Mouse (Mus musculus) kidney, embryonic 16.5 days (tissue): ENCODE data around the gene Gnai2. TPM values are rescaled to one million over a fixed set of nuclear protein-coding genes. Genes with fewer than 3 reads are reported as not detected.

Experiments
- ATAC-seq: fragments of 200-750 bp; cut with Nextera tagmentation; 2 replicates; pipeline ENCODE4 v1.8.0; 2017; ENCODE audit warnings: moderate TSS enrichment; ENCODE audit not compliant: low FRiP score, low TSS enrichment
- H3K27ac ChIP-seq: fragments of 300-500 bp; sonication (generic); 2 replicates; pipeline ENCODE4 v1.5.1; 2014; ENCODE audit warnings: low read length
- H3K27me3 ChIP-seq: fragments of 300-500 bp; sonication (generic); 2 replicates; pipeline ENCODE4 v1.6.1; 2014; ENCODE audit warnings: low read length, control low read depth, mixed read lengths; ENCODE audit not compliant: insufficient read depth
- H3K36me3 ChIP-seq: fragments of 300-500 bp; sonication (generic); 2 replicates; pipeline ENCODE4 v1.6.1; 2014; ENCODE audit warnings: low read length, control low read depth, mixed read lengths; ENCODE audit not compliant: insufficient read depth
- H3K4me1 ChIP-seq: fragments of 300-500 bp; sonication (generic); 2 replicates; pipeline ENCODE4 v1.6.1; 2014; ENCODE audit warnings: low read length, control low read depth, mixed read lengths; ENCODE audit not compliant: insufficient read depth
- H3K4me2 ChIP-seq: fragments of 300-500 bp; sonication (generic); replicated peaks from 2 replicates; pipeline ENCODE4 v1.6.1; 2014; ENCODE audit warnings: low read depth, low read length
- H3K4me3 ChIP-seq: fragments of 300-500 bp; sonication (generic); 2 replicates; pipeline ENCODE4 v1.5.1; 2014; ENCODE audit warnings: mild to moderate bottlenecking, low read length
- H3K9ac ChIP-seq: fragments of 300-500 bp; sonication (generic); replicated peaks from 2 replicates; pipeline ENCODE4 v1.6.1; 2014; ENCODE audit warnings: low read length
- H3K9me3 ChIP-seq: fragments of 300-500 bp; sonication (generic); 2 replicates; pipeline ENCODE4 v1.6.1; 2016; ENCODE audit warnings: low read length, control low read depth
- WGBS: fragments of 180-500 bp; shearing (Covaris S2); extraction: QIAGEN DNeasy Blood & Tissue Kit; methylation state at CpG from one replicate; pipeline ENCODE4 v1.1.7; 2014; 5-methylcytosine and 5-hydroxymethylcytosine counted together
- polyA plus RNA-seq: library from polyadenylated mRNA; unstranded; fragments of >200 nt; fragmentation: Nextera tagmentation; extraction: Ambion mirVana; gene quantifications from 2 replicates; pipeline ENCODE4 v1.2.1, GENCODE M21; 2015

The Gnai2 gene
- polyA plus RNA-seq, 1 experiment from 2014 or later = 447 TPM

GRCm38 (mm10) chr9:107646975-107647374 is 11.8 kb upstream of the Gnai2 start:
- ATAC-seq = no peak
- Histone ChIP-seq H3K9ac (no peak overlapping the region), H3K4me1 (peaks cover 20% of the 10 kb centered on the region), H3K36me3 (no peaks in the 10 kb centered on the region), H3K9me3 (no peaks in the 10 kb centered on the region), H3K4me2 (no peak overlapping the region), H3K27me3 (no peaks in the 10 kb centered on the region), H3K4me3 (no peak overlapping the region), H3K27ac (no peak overlapping the region)
- WGBS = 80% methylated on average over 6 of the region's 6 CpGs

- no peak overlapping the region for H3K27ac ChIP-seq
- no peak overlapping the region for H3K4me3 ChIP-seq
- peak; percentile 64 for ATAC-seq
- H3K9ac ChIP-seq = no peak overlapping the region; the same call in 1 of the 2 replicates
- peaks cover 18% of the 10 kb centered on the region for H3K4me1 ChIP-seq
- no peaks in the 10 kb centered on the region for H3K36me3 ChIP-seq
- H3K4me2 ChIP-seq = peak overlapping the region; percentile 61; the same call in 1 of the 2 replicates
- H3K9me3 ChIP-seq = no peaks in the 10 kb centered on the region
- no peaks in the 10 kb centered on the region for H3K27me3 ChIP-seq
- WGBS = 15% methylated on average over 5 of the region's 5 CpGs
Observed at GRCm38 (mm10) chr9:107645577-107645976, 10.4 kb upstream of the Gnai2 start.

DNA sequence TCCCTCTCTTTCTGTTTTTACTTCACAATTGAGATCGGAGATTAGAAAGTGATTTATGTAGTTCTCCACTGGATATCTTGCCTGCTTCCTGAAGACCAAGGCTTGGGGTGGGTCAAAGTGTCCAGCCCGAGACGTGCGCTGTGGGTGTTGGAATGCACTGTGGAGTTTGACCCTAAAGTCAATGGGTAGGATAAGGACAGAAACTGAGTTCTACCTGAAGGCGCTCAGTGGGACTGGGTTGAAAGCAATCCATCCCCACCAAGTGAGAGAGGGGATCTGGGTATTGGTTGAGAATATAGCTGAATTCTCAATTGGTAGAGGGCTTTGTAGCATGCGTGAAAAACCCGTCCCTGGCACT is 10.0 kb upstream of the Gnai2 start:
- Histone ChIP-seq H3K4me1 (peaks cover 14% of the 10 kb centered on the region), H3K9me3 (no peaks in the 10 kb centered on the region), H3K36me3 (no peaks in the 10 kb centered on the region), H3K27ac (no peak overlapping the region), H3K4me2 (peak overlapping the region; percentile 61), H3K4me3 (peak overlapping the region; percentile 40), H3K27me3 (no peaks in the 10 kb centered on the region), H3K9ac (peak overlapping the region; percentile 62)
- 31% methylated on average over 7 of the region's 7 CpGs for whole genome bisulfite sequencing
- ATAC-seq = peak; percentile 14; the same call in 1 of the 2 replicates

- H3K9ac ChIP-seq = peak overlapping the region; percentile 62
- H3K4me2 ChIP-seq = peak overlapping the region; percentile 61
- H3K9me3 ChIP-seq = no peaks in the 10 kb centered on the region
- H3K4me3 ChIP-seq = peak overlapping the region; percentile 40
- H3K4me1 ChIP-seq = peaks cover 14% of the 10 kb centered on the region
- H3K36me3 ChIP-seq = no peaks in the 10 kb centered on the region
- no peak overlapping the region; the same call in 1 of the 2 replicates for H3K27ac ChIP-seq
- 3% methylated on average over 35 of the region's 35 CpGs for WGBS
- ATAC-seq = peak; percentile 82
- H3K27me3 ChIP-seq = no peaks in the 10 kb centered on the region
Observed at GRCm38 (mm10) chr9:107644495-107645152, 9.5 kb upstream of the Gnai2 start.

GRCm38 (mm10) chr9:107643544-107644214 is 8.5 kb upstream of the Gnai2 start:
- Histone ChIP-seq H3K9ac (peak overlapping the region; percentile 62; the same call in 1 of the 2 replicates), H3K27ac (no peak overlapping the region), H3K27me3 (no peaks in the 10 kb centered on the region), H3K4me2 (peak overlapping the region; percentile 61), H3K4me3 (no peak overlapping the region; the same call in 1 of the 2 replicates), H3K4me1 (peaks cover 14% of the 10 kb centered on the region), H3K9me3 (no peaks in the 10 kb centered on the region), H3K36me3 (no peaks in the 10 kb centered on the region)
- ATAC-seq = no peak
- 92% methylated on average over 13 of the region's 13 CpGs for WGBS

DNA sequence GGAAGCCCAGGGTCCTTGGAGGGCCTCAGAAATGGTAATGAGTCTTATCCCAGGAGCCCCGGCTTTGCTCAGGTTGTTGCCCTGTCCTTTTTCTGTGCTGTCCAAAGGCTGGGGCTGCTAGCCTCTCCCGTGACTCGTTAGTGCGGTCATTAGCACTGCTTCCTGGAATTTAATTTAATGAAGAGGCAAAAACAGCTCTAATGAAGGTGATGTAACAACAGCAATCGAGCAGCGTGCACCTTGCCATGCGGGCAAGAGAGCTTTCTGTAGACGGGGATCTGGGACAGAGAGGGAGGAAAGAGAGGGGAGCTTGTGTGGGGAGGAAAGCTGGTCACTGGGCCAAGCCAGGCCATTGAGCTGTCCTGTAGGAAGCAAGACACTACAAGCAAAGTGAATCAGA is 6.5 kb upstream of the Gnai2 start:
- H3K9me3 ChIP-seq = no peaks in the 10 kb centered on the region
- no peak overlapping the region for H3K4me3 ChIP-seq
- H3K27me3 ChIP-seq = no peaks in the 10 kb centered on the region
- no peak for ATAC-seq
- WGBS = 38% methylated on average over 8 of the region's 8 CpGs
- H3K4me2 ChIP-seq = no peak overlapping the region
- H3K36me3 ChIP-seq = no peaks in the 10 kb centered on the region
- no peak overlapping the region for H3K9ac ChIP-seq
- no peak overlapping the region for H3K27ac ChIP-seq
- H3K4me1 ChIP-seq = peaks cover 18% of the 10 kb centered on the region

GRCm38 (mm10) chr9:107640257-107640772 is 5.1 kb upstream of the Gnai2 start:
- no peaks in the 10 kb centered on the region for H3K9me3 ChIP-seq
- H3K27ac ChIP-seq = no peak overlapping the region; the same call in 1 of the 2 replicates
- H3K4me2 ChIP-seq = no peak overlapping the region
- WGBS = 37% methylated on average over 7 of the region's 8 CpGs
- H3K4me1 ChIP-seq = peaks cover 25% of the 10 kb centered on the region
- H3K4me3 ChIP-seq = no peak overlapping the region
- no peaks in the 10 kb centered on the region for H3K36me3 ChIP-seq
- ATAC-seq = no peak
- H3K9ac ChIP-seq = peak overlapping the region; percentile 40; the same call in 1 of the 2 replicates
- H3K27me3 ChIP-seq = no peaks in the 10 kb centered on the region

DNA sequence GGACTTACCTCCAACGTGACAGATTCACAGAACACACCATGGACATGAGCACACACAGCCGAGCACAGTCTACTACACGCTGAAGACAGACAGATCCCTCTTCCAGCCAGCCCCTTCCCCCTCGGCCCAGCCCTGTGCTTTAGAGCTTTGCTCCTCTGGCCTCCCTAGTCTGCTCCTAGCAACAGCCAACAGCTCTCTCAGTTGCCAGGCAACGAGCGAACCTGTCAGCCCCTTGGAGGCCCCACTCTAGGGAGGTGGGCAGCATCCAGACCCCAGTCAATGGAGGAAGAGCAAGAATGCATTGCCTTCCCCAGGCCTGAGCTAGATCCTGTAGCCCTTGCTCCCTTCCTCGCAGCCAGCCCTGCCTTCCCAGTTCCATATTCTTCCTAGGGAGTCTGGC is 1.9 kb upstream of the Gnai2 start:
- no peaks in the 10 kb centered on the region for H3K27me3 ChIP-seq
- no peak overlapping the region for H3K4me3 ChIP-seq
- WGBS = 31% methylated on average over 7 of the region's 7 CpGs
- H3K4me1 ChIP-seq = peaks cover 27% of the 10 kb centered on the region
- no peak overlapping the region for H3K9ac ChIP-seq
- H3K36me3 ChIP-seq = no peaks in the 10 kb centered on the region
- H3K9me3 ChIP-seq = no peaks in the 10 kb centered on the region
- H3K27ac ChIP-seq = no peak overlapping the region
- no peak for ATAC-seq
- no peak overlapping the region for H3K4me2 ChIP-seq

DNA sequence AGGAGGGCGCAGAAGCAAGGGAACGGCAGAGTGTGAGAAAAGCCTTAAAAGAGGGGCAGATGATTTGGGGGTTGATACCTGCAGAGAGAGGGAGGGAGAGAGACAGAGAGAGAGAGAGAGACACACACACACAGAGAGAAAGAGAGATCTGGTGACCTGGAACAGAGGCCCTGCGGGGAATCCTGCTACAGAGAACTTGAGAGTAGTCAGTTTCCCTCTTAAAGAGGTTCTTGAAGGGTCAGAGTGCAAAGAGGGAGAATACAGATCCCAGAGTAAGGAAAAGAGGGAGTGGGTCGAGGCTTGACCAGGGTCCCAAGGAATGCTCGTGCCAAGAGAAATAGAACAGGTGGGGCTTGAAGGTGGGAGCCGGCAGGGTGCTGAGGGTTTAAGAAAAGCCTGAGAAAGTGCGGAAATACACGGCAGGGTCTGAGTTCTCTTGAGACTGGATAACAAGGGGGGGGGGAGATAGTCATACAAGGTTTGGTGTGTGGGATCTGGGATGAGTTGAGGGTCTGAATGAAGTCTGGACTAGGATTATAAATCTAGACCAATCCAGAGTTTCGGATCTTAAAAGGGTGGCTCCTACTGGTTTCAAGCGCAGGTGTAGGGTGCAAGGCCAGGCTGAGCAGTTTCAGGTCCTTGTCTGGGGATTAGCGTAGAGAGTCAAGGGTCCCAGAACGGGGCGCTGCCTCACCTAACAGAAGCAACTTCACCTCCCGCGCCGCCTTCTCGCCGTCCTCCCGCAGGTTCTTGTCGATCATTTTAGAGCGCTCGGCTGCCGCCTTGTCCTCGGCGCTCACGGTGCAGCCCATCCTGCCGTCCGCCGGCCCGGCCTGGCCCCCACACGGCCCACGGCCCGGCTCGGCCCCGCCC is 525 bp downstream of the Gnai2 start:
- under 1% methylated on average over 35 of the region's 35 CpGs for WGBS
- H3K4me1 ChIP-seq = peaks cover 51% of the 10 kb centered on the region
- ATAC-seq = peak; percentile 1; the same call in 1 of the 2 replicates

More for the DNA sequence above, 525 bp downstream of the Gnai2 start:
- Histone ChIP-seq H3K27ac (peak overlapping the region; percentile 94), H3K9ac (peak overlapping the region; percentile 94), H3K27me3 (no peaks in the 10 kb centered on the region), H3K9me3 (no peaks in the 10 kb centered on the region), H3K36me3 (0 out of 2 replicates have a peak, but pooled peaks cover 3% of the 10 kb centered on the region), H3K4me2 (peak overlapping the region; percentile 98), H3K4me3 (peak overlapping the region; percentile 94)
